ENCODE assay signal across 8 mouse cellular contexts in genomic region chr3:129532865-129533742, GRCm38 (mm10). TPM values are rescaled to one million over a fixed set of nuclear protein-coding genes. Genes with fewer than 3 reads are reported as not detected.
DNase-seq lines count a peak whose midpoint lies in the region; ATAC-seq lines count a peak whose summit lies in the region.

No protein-coding gene starts in this region.

- under 1% methylated on average over 40 of the region's 40 CpGs for WGBS in forebrain, embryonic 13.5 days
- under 1% methylated on average over 39 of the region's 40 CpGs for WGBS in hindbrain, embryonic 15.5 days
- under 1% methylated on average over 40 of the region's 40 CpGs for WGBS in midbrain, embryonic 14.5 days
- WGBS in stomach, embryonic 15.5 days: under 1% methylated on average over 40 of the region's 40 CpGs

- peaks cover 37% of the 10 kb centered on the region for H3K4me1 ChIP-seq in forebrain, embryonic 13.5 days
- H3K4me1 ChIP-seq in hindbrain, embryonic 15.5 days (replicated peaks): peaks cover 34% of the 10 kb centered on the region
- H3K4me1 ChIP-seq in midbrain, embryonic 14.5 days (ENCODE audit: control insufficient read depth, insufficient read depth, low read length): peaks cover 33% of the 10 kb centered on the region
- H3K4me1 ChIP-seq in stomach, embryonic 15.5 days: peaks cover 20% of the 10 kb centered on the region

- no peaks in the 10 kb centered on the region for H3K9me3 ChIP-seq in forebrain, embryonic 13.5 days (replicated peaks)
- no peaks in the 10 kb centered on the region for H3K9me3 ChIP-seq in hindbrain, embryonic 15.5 days
- H3K9me3 ChIP-seq in midbrain, embryonic 14.5 days (ENCODE audit: control insufficient read depth, low read length): no peaks in the 10 kb centered on the region
- H3K9me3 ChIP-seq in stomach, embryonic 15.5 days: no peaks in the 10 kb centered on the region

- 0 out of 2 replicates have a peak, but pooled peaks have one; percentile 8 for ATAC-seq in forebrain, embryonic 13.5 days
- peak; percentile 29 for ATAC-seq in hindbrain, embryonic 15.5 days (ENCODE audit: low FRiP score, low read depth)
- ATAC-seq in midbrain, embryonic 14.5 days (ENCODE audit: low FRiP score, low TSS enrichment): peak; percentile 14
- ATAC-seq in stomach, embryonic 15.5 days (ENCODE audit: insufficient read depth, low FRiP score, low read depth): peak; percentile 15; the same call in 1 of the 2 replicates

- H3K27me3 ChIP-seq in forebrain, embryonic 13.5 days: no peaks in the 10 kb centered on the region
- H3K27me3 ChIP-seq in hindbrain, embryonic 15.5 days: no peaks in the 10 kb centered on the region
- H3K27me3 ChIP-seq in midbrain, embryonic 14.5 days (ENCODE audit: control insufficient read depth, insufficient read depth, low read length): no peaks in the 10 kb centered on the region
- H3K27me3 ChIP-seq in stomach, embryonic 15.5 days (replicated peaks): no peaks in the 10 kb centered on the region

- H3K36me3 ChIP-seq in forebrain, embryonic 13.5 days (ENCODE audit: poor library complexity, severe bottlenecking): no peaks in the 10 kb centered on the region
- H3K36me3 ChIP-seq in hindbrain, embryonic 15.5 days: no peaks in the 10 kb centered on the region
- H3K36me3 ChIP-seq in midbrain, embryonic 14.5 days (ENCODE audit: control insufficient read depth, insufficient read depth, low read length): no peaks in the 10 kb centered on the region
- H3K36me3 ChIP-seq in stomach, embryonic 15.5 days: no peaks in the 10 kb centered on the region

- intact Hi-C loops in left cerebral cortex, postnatal 25 days (cut with DNase I): loop anchor here (1.0 to 5.0 kb wide), 3 partner anchors 101 to 226 kb away; no protein-coding TSS in a partner anchor

- peak overlapping the region; percentile 88 for H3K4me3 ChIP-seq in forebrain, embryonic 13.5 days
- peak overlapping the region; percentile 87 for H3K4me3 ChIP-seq in hindbrain, embryonic 15.5 days
- peak overlapping the region; percentile 85 for H3K4me3 ChIP-seq in midbrain, embryonic 14.5 days (replicated peaks; ENCODE audit: low read depth, low read length)
- peak overlapping the region; percentile 79 for H3K4me3 ChIP-seq in stomach, embryonic 15.5 days (replicated peaks)

- H3K27ac ChIP-seq in forebrain, embryonic 13.5 days: peak overlapping the region; percentile 98
- H3K27ac ChIP-seq in hindbrain, embryonic 15.5 days (replicated peaks): peak overlapping the region; percentile 92
- H3K27ac ChIP-seq in midbrain, embryonic 14.5 days (replicated peaks; ENCODE audit: low read depth, low read length): peak overlapping the region; percentile 95
- peak overlapping the region; percentile 95 for H3K27ac ChIP-seq in stomach, embryonic 15.5 days

- H3K4me2 ChIP-seq in forebrain, embryonic 13.5 days: peak overlapping the region; percentile 74
- peak overlapping the region; percentile 74 for H3K4me2 ChIP-seq in hindbrain, embryonic 15.5 days
- peak overlapping the region; percentile 65 for H3K4me2 ChIP-seq in midbrain, embryonic 14.5 days (ENCODE audit: low read length)
- H3K4me2 ChIP-seq in stomach, embryonic 15.5 days: peak overlapping the region; percentile 79

- DNase-seq in kidney, adult 11 months: peak; percentile 40
- DNase-seq in kidney, adult 9 months: no peak
- peak; percentile 39 for DNase-seq in c-Kit-positive CD71-positive TER-119-negative erythroid progenitor cells, embryonic 14.5 days (ENCODE audit: low read depth)
- DNase-seq in left cerebral cortex, postnatal 25 days (ENCODE audit: low spot score in 2 of 2): peak; percentile 56 to 71
- peak; percentile 78 for DNase-seq in midbrain, embryonic 14.5 days

- H3K9ac ChIP-seq in forebrain, embryonic 13.5 days: peak overlapping the region; percentile 98
- H3K9ac ChIP-seq in hindbrain, embryonic 15.5 days: peak overlapping the region; percentile 97
- H3K9ac ChIP-seq in midbrain, embryonic 14.5 days (replicated peaks; ENCODE audit: low read length): peak overlapping the region; percentile 98
- peak overlapping the region; percentile 70 for H3K9ac ChIP-seq in stomach, embryonic 15.5 days

RNA-seq across cellular contexts. Expression of gene Elovl6, which starts 0.9 kb away (rescaled TPM):
- 33.5 and 34.9 TPM in 2 replicates for polyA plus RNA-seq in forebrain, embryonic 13.5 days (2015; fragmentation: Nextera tagmentation; extraction: Ambion mirVana)
- 41.6 and 42.9 TPM in 2 replicates for polyA plus RNA-seq in hindbrain, embryonic 15.5 days (2015; fragmentation: Nextera tagmentation; extraction: Ambion mirVana)
- 10 to 100 TPM; 33.7 to 34.7 TPM for total RNA-seq in left cerebral cortex, postnatal 25 days (2021)
- polyA plus RNA-seq in midbrain, embryonic 14.5 days (2014; fragmentation: Nextera tagmentation; extraction: Ambion mirVana): 30.4 and 33.9 TPM in 2 replicates
- polyA plus RNA-seq in stomach, embryonic 15.5 days (2015; fragmentation: Nextera tagmentation; extraction: Ambion mirVana): 31.7 and 41.2 TPM in 2 replicates
